Mouse (Mus musculus) kidney, adult 2 months (tissue): ENCODE measurements around the gene Wars2.

Experiments
- CTCF ChIP-seq: fragments of 200-500 bp; conservative IDR thresholded peaks from 2 replicates; pipeline ENCODE4 v1.5.1; 2011; ENCODE audit warnings: low read depth, mild to moderate bottlenecking, control low read depth, low read length, moderate library complexity, mixed read lengths; ENCODE audit not compliant: insufficient read depth, insufficient read length
- POLR2A ChIP-seq: fragments of 200-500 bp; IDR thresholded peaks from one replicate; pipeline ENCODE4 v1.6.1; 2011; ENCODE audit warnings: low read depth, low read length, control low read depth

DNA sequence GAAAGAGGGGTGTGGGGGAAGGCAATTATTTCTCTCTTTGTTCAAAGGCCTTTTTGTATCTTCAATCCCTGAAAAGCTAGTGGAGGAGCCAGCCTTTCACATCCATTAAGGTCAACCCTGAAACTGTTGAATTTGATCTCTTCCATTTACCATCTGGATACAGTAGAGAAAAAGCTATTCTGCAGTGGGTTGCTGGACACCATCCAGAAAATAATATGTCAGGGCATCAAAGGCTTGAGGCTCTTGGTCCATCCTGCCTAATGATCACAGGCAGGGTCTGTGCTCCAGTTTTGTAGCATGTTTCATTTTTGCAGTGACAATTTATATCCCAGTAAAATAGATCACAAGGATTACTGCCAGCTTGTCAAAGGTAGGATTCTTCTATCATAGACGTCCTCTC is 16.1 kb downstream of the Wars2 start:
- no peak for TF ChIP-seq CTCF
- TF ChIP-seq POLR2A = no peak
